Mouse (Mus musculus) cerebellum, adult 9-10 months (tissue): ENCODE measurements around the gene Actg1.
A peak's percentile ranks its signal among the peaks of the same experiment; 100 is the strongest.

ENCODE experiments used
- DNase-seq: peaks from one replicate; pipeline ENCODE4 v3.0.0; 2022

Gene Actg1

GRCm38 (mm10) chr11:120344310-120344920 is 3.9 kb downstream of the Actg1 start:
- DNase-seq, result no peak

- DNase-seq, result no peak
These were observed 4.6 kb downstream of the Actg1 start for GRCm38 (mm10) chr11:120343519-120344309.

GRCm38 (mm10) chr11:120342656-120343160 is 5.6 kb downstream of the Actg1 start:
- no peak for DNase-seq

- no peak for DNase-seq
These were observed 6.7 kb downstream of the Actg1 start for GRCm38 (mm10) chr11:120341661-120342060.

DNA sequence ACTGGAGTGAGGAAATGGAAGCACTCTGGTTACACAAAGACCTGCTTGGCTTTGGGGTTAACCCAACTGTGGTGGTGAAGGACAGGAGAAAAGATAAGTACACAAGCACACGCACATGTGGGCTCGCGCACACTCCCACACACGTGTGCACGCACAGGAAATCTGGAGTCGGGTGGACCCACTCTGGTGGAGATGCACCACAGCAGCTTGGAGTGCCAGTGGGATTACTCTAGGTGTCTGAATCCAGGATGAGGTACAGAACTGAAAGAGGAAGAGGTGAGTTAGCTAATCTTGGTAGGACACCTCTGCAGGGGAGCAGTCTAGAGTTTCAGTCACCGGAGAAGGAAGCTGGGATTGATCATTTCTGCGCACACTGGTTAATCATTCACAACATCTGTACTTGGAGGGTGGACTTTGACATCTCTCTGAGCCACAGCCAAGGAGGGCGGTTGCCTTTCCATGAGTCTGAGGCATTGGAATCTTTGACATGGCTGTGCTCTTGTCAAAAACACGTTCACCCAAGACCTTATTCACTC is 8.3 kb downstream of the Actg1 start:
- no peak for DNase-seq

DNA sequence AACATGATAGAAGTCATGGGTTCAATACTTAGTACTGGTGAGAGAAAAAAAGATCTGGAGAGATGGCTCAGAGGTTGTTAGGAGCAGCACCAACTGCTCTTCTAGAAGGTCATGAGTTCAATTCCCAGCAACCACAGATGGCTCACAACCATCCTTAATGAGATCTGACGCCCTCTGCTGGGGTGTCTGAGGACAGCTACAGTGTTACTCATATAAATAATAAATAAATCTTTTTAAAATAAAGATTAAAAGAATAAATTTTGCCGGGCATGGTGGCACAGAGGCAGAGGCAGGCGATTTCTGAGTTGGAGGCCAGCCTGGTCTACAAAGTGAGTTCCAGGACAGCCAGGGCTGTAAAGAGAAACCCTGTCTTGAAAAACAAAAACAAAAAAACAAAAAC is 9.6 kb downstream of the Actg1 start:
- DNase-seq, result no peak

GRCm38 (mm10) chr11:120337447-120337846 is 10.9 kb downstream of the Actg1 start:
- no peak for DNase-seq

DNA sequence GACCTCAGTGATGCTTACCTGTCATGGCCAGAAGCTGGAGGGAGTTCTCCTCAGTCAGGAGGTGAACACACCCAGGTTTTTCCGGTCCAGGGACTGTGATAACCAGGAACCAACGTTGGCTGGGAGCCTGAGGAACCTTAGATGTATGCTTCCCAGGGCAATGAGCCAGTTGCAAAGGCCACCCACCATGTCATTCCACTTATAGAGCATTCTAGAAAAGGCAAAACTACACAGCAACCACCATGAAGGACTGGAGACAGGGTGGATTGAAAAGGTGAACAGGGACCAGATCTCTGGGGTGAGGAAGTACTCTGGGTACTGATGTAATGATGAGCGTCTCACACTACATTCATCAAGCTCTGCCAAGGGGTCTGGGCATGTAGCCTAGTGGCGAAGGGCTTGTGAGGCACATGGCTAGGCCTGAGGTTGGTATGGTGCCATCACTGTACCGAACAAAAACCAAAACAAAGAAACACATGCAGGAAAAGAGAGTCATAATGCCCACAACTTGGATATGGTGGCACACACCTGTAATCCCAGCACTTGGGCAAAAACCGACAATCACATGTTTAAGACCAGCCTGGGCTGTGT is 12.8 kb downstream of the Actg1 start:
- no peak for DNase-seq

GRCm38 (mm10) chr11:120320156-120320555 is 28.2 kb downstream of the Actg1 start:
- no peak for DNase-seq

GRCm38 (mm10) chr11:120319310-120319709 is 29.0 kb downstream of the Actg1 start:
- no peak for DNase-seq

DNA sequence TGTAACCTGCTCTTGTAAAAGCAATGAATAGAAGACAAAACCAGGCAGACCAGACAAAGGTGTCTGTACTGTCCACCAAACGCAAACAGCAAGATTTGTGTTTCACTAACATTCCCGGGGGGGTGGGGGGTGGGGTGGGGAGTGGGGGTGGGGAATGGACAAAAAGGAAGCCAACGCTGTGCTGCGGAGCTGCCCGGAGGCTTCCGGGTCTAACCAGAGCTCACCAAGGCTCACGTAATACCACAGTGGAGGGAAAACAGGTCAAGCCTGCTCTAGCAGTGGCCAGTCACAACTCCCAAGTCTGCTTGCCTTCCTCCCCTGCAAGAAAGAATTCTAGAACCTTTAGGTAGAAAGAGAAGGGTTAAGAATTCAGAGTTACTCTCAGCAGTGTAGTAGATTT is 30.9 kb downstream of the Actg1 start:
- no peak for DNase-seq

DNA sequence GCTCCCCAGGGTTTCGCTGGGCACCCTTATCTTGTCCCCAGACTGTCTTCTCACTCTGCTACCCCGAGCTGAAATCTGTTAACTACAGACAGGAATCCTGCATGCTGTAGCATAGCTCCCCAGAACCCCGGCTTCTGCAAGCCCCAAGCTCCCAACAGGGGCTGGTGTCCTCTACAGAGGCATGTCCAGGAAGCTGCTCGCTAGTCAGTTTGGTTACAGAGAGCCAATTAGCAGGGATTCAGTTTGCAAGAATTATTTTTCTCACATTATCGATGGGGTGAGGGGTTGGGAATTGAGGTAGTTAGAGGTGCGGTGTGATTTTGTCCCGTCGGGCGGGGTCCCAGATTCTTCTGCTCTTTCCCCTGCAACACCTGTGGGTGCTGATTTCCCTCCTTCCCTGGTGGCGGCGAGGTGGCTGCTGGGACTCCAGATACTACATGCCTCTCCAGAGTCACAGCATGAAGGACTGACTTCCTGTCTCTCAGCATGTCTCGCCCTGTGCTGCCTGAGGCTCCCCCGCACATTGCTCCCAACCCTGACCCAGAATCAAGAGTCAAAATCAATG is 31.6 kb downstream of the Actg1 start:
- peak; percentile 46 for DNase-seq

GRCm38 (mm10) chr11:120315832-120316689 is 32.3 kb downstream of the Actg1 start:
- DNase-seq, result peak; percentile 96

- DNase-seq, result peak; percentile 70
These were observed 33.0 kb downstream of the Actg1 start for GRCm38 (mm10) chr11:120315416-120315761.

DNA sequence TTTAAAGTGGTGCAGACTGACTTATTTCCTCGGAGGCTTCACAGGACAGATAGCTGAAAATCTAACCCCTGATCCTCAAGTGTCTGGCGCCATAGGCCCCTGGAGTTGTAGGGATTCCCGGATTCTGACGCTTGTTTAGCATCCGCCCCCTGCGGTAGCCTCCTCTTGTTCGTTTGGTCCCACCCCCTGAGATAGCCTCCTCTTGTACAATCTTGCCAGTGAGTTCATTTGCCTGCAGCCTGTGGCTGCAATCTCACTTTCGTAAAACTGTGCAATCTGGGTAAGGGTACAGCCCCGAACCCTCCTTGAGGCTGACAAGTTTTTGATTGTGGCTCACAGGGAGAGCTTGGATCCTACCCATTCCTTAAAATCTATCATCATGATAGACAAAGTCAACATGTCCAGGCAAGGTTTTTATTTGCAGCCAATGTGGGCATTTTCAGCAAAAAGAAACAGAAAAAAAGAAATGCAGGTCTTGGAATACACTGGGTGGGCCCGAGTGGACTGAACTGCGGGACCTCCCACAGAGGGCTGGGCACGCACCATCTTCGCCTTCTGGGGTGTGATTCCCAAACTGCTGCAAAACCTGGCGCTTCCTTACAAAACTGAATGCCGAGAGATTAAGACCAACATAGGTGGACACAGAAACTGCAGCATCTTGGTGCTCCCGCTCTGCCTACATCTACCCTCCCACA is 33.5 kb downstream of the Actg1 start:
- DNase-seq, result peak; percentile 43

DNA sequence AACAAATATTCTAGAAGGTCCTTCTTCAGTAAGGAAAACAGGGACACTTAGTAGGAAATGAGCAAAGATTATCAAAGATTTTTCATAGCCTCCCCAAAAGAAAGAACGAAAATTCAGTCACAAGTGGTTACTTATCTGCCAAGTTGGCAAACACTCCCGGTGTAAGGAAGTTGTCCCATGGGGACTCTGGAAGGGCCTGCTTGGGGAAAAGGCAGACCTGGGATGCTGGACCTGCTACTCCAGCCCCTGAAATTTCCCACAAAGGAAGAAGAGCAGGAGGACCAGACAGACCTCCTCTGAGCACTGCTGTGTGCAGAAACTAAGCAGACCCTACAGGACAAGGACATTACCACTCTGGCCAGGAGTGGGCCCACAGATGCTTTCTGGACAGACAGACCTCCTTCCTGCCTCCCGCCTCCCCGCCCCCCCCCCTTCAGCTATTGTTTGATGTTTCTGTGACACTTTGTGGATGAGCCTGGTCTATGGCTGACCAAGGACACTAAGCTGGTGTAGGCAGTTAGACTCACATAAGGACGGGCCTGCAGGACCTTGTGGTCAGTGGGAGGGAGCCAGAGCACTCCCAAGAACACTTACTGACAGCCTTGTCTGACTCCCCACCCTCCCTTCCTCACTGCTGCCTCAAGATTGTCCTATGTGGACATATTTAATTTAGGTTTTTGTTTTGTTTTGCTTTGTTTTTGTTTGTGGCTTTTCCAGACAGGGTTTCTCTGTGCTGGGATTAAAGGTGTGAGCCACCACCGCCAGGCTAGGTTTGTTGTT is 34.2 kb downstream of the Actg1 start:
- no peak for DNase-seq

DNA sequence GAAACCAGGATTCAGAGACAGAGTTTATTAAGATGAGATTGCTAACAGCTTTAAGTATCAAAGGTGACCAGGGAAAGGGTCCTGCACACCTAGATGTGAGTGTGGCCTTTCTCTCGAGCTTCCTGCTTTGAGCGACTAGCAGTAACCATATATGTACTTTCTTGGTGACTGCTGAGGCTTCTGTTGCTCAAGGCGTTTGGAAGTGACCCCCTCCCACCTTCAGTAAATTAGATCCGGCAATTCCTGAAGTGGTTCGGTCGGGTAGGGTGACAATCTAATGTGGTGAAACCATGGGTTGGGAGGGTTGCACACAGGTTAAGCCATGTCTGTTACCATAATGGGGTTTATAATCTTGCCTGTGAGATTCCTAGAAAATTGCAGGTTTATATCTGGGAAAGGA is 36.3 kb downstream of the Actg1 start:
- DNase-seq, result peak; percentile 40

DNA sequence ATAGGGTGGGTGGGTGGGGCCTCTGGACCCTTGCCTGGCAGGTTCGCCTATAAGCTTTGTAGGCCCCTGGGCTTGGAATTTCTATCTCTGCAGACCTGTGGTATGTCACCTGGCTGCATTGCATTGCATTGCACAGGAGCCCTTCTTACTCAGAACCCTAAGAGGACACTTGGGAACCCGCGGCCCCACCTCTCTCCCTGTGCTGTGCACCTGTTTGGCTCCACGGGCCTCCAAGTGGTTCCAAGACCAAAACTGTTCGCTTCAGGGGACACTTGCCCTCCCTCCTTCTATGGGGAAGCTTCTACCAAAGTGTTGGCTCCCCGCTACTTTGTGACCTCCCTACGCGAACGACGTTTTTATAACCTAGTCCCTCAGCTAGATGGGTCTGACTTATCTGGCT is 36.8 kb downstream of the Actg1 start:
- peak; percentile 54 for DNase-seq

DNA sequence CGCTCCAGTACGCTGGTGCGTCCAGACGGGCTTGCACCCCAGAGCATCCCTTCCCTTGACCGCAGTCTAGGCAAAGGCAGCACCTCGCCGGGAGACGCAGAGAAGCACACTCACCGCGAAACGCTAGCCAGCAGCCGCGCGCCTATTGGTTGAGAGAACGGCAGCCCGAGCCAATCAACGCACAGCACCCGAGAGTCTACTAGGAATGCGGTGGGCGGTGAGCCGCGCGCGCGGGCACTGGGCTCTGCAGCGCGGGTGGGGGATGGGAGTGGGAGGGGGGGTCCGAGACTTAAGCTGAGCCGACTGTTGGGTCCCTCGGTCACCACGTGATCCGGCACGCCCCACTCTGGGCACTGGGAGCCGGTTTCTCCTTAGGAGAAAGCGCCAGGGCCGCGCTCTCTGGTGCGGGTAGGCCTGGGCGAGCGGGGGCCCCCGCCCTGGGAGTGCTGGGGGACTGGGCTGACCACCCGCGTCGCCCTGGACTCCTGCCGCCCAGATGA is 37.5 kb downstream of the Actg1 start:
- DNase-seq, result peak; percentile 95

- DNase-seq, result peak; percentile 51
These were observed 39.7 kb downstream of the Actg1 start for GRCm38 (mm10) chr11:120308441-120309320.
